ENCODE assay signal across 32 mouse cellular contexts in the genomic region with DNA sequence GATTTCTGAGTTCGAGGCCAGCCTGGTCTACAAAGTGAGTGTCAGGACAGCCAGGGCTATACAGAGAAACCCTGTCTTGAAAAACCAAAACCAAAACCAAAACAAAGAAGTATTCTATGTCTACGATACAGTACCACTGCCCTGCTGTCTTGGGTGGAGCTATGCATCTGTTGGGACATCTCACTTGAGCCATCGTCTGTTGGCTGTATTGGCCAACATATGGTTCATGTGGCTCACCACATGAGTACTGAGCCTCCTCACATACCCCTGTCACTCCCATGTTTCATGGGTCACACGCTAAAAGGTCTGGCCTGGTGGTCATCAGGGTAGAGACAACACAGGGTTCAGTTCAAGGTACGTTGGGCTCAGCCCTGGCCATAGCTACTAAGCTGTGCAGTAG. TPM values are rescaled to one million over a fixed set of nuclear protein-coding genes. Genes with fewer than 3 reads are reported as not detected.
DNase-seq lines count a peak whose midpoint lies in the region; ATAC-seq and TF ChIP-seq lines count a peak whose summit lies in the region.
"Had no signal": no experiment of that assay in that cellular context is flagged by ENCODE, and none has a peak within 500 bp of the region (broad histone marks: within the 10 kb centered on the region; RNA-seq: fewer than 3 reads in every experiment).

No protein-coding gene starts in this region.

- H3K9me3 ChIP-seq in liver, postnatal 0 days (ENCODE audit: low read length) = no peaks in the 10 kb centered on the region
- H3K9me3 ChIP-seq in neural tube, embryonic 15.5 days (replicated peaks) = no peaks in the 10 kb centered on the region
- H3K9me3 ChIP-seq: embryonic facial prominence, embryonic 10.5 days; embryonic facial prominence, embryonic 13.5 days; forebrain, embryonic 13.5 days; G1E; heart, embryonic 15.5 days; hindbrain, embryonic 10.5 days; hindbrain, embryonic 13.5 days; intestine, embryonic 15.5 days had no signal

- 74% methylated on average over 5 of the region's 5 CpGs for WGBS in liver, postnatal 0 days (ENCODE audit: insufficient replicate concordance)
- WGBS in neural tube, embryonic 15.5 days = 97% methylated on average over 5 of the region's 5 CpGs
- WGBS in heart, adult 2 months = 94% methylated on average over 5 of the region's 5 CpGs

- H3K36me3 ChIP-seq in liver, postnatal 0 days (replicated peaks; ENCODE audit: insufficient read depth, low read length) = peaks cover 40% of the 10 kb centered on the region
- peaks cover 56% of the 10 kb centered on the region for H3K36me3 ChIP-seq in neural tube, embryonic 15.5 days
- H3K36me3 ChIP-seq in heart, adult 2 months (ENCODE audit: control insufficient read depth, insufficient read depth, low read length) = peaks cover 8% of the 10 kb centered on the region

- no peak for TF ChIP-seq EP300 in liver, postnatal 0 days (IDR thresholded peaks at IDR 0.05; ENCODE audit: low read depth)
- TF ChIP-seq EP300 in heart, adult 2 months (IDR thresholded peaks at IDR 0.05; ENCODE audit: insufficient read depth, low read depth, low read length) = no peak

- no peak overlapping the region for H3K9ac ChIP-seq in liver, postnatal 0 days (replicated peaks)
- H3K9ac ChIP-seq in neural tube, embryonic 15.5 days (replicated peaks) = no peak overlapping the region
- no peak overlapping the region for H3K9ac ChIP-seq in heart, adult 2 months (ENCODE audit: low read depth, low read length)
- H3K9ac ChIP-seq: embryonic facial prominence, embryonic 13.5 days; forebrain, embryonic 13.5 days; heart, embryonic 15.5 days; hindbrain, embryonic 13.5 days; intestine, embryonic 15.5 days had no signal

- 0 out of 2 replicates have a peak, but pooled peaks cover 1% of the 10 kb centered on the region for H3K79me2 ChIP-seq in heart, adult 2 months (replicated peaks; ENCODE audit: control insufficient read depth, insufficient read depth, low read length)

- no peak for TF ChIP-seq POLR2A in heart, adult 2 months (IDR thresholded peaks at IDR 0.05; ENCODE audit: insufficient read depth, low read depth, low read length)

- peak; percentile 1 for DNase-seq in adrenal gland, postnatal 14 days
- DNase-seq in adrenal gland, postnatal 10 days = no peak
- DNase-seq in liver, postnatal 0 days = no peak
- DNase-seq in liver (no peak), 416B (ENCODE audit: low read depth) (peak; percentile 41)
- DNase-seq in heart, adult 2 months = no peak
- DNase-seq: adrenal gland, postnatal 25 days; B cell, adult 2 months; cerebellum, adult 9-11 months; cerebellum, postnatal 36 days; embryo, embryonic 11 days; gastrocnemius, postnatal 10 days; gastrocnemius, postnatal 36 days; heart, adult 18-20 months; heart, postnatal 10 days; heart, postnatal 36 days had no signal

- no peak overlapping the region for H3K4me2 ChIP-seq in liver, postnatal 0 days (ENCODE audit: low read depth, low read length)
- H3K4me2 ChIP-seq in neural tube, embryonic 15.5 days = no peak overlapping the region
- H3K4me2 ChIP-seq: embryonic facial prominence, embryonic 13.5 days; forebrain, embryonic 13.5 days; heart, embryonic 11.5 days; heart, embryonic 15.5 days; hindbrain, embryonic 13.5 days; intestine, embryonic 15.5 days had no signal

- H3K4me1 ChIP-seq in liver, postnatal 0 days (ENCODE audit: insufficient read depth) = peaks cover 11% of the 10 kb centered on the region
- peaks cover 18% of the 10 kb centered on the region for H3K4me1 ChIP-seq in neural tube, embryonic 15.5 days
- peaks cover 12% of the 10 kb centered on the region for H3K4me1 ChIP-seq in heart, adult 2 months (ENCODE audit: control insufficient read depth, insufficient read depth, low read length)

- H3K4me3 ChIP-seq in liver, postnatal 0 days (ENCODE audit: low read depth, low read length) = no peak overlapping the region
- no peak overlapping the region for H3K4me3 ChIP-seq in neural tube, embryonic 15.5 days (replicated peaks)
- no peak overlapping the region for H3K4me3 ChIP-seq in heart, adult 2 months
- H3K4me3 ChIP-seq: embryonic facial prominence, embryonic 10.5 days; embryonic facial prominence, embryonic 13.5 days; erythroblast, embryonic 14.5 days; forebrain, embryonic 13.5 days; heart, embryonic 15.5 days; hindbrain, embryonic 10.5 days; hindbrain, embryonic 13.5 days; intestine, embryonic 15.5 days had no signal

- ATAC-seq in liver, postnatal 0 days = peak; percentile 37; the same call in 1 of the 2 replicates
- peak; percentile 93 for ATAC-seq in megakaryocyte, adult 5-6 weeks (ENCODE audit: poor library complexity, severe bottlenecking)
- no peak for ATAC-seq in neural tube, embryonic 15.5 days (ENCODE audit: low FRiP score)
- ATAC-seq: forebrain, embryonic 13.5 days; forebrain, embryonic 16.5 days; hindbrain, embryonic 16.5 days; intestine, embryonic 15.5 days; Patski had no signal

- no peak overlapping the region for H3K27ac ChIP-seq in liver, postnatal 0 days (ENCODE audit: low read depth)
- H3K27ac ChIP-seq in neural tube, embryonic 15.5 days (replicated peaks) = no peak overlapping the region
- no peak overlapping the region for H3K27ac ChIP-seq in heart, adult 2 months
- H3K27ac ChIP-seq: embryonic facial prominence, embryonic 10.5 days; embryonic facial prominence, embryonic 13.5 days; forebrain, embryonic 13.5 days; heart, embryonic 15.5 days; hindbrain, embryonic 10.5 days; hindbrain, embryonic 13.5 days; intestine, embryonic 15.5 days had no signal

- intact Hi-C loops in heart, adult 2 months (cut with DNase I) = no loop called here

- TF ChIP-seq CTCF in liver, postnatal 0 days (IDR thresholded peaks at IDR 0.05; ENCODE audit: low read depth) = no peak
- TF ChIP-seq CTCF in heart, adult 2 months (IDR thresholded peaks at IDR 0.05) = no peak

- no peaks in the 10 kb centered on the region for H3K27me3 ChIP-seq in liver, postnatal 0 days (ENCODE audit: insufficient read depth, low read length)
- H3K27me3 ChIP-seq in neural tube, embryonic 15.5 days (replicated peaks) = no peaks in the 10 kb centered on the region
- no peaks in the 10 kb centered on the region for H3K27me3 ChIP-seq in heart, adult 2 months (ENCODE audit: control insufficient read depth, insufficient read depth, low read length)
- H3K27me3 ChIP-seq: CH12.LX; embryonic facial prominence, embryonic 13.5 days; forebrain, embryonic 13.5 days; heart, embryonic 15.5 days; hindbrain, embryonic 13.5 days; intestine, embryonic 15.5 days; Patski had no signal

RNA-seq across cellular contexts. Expression of gene Pusl1, which starts 5.3 kb away (rescaled TPM):
- 30.8 and 33.9 TPM in 2 replicates for total RNA-seq in adrenal gland, postnatal 14 days (2021)
- total RNA-seq in adrenal gland, postnatal 10 days (2021) = 10 to 100 TPM; 27.9 to 39.0 TPM
- polyA plus RNA-seq in liver, postnatal 0 days (2015; fragmentation: Nextera tagmentation; extraction: Ambion mirVana) = 14.1 and 15.3 TPM in 2 replicates
- 11.4 and 14.1 TPM in 2 replicates for total RNA-seq in megakaryocyte, adult 5-6 weeks (2015)
- total RNA-seq in megakaryocyte, adult 5-6 weeks (2017) = 8.9 and 11.5 TPM in 2 replicates
- 58.5 and 62.7 TPM in 2 replicates for polyA plus RNA-seq in neural tube, embryonic 15.5 days (2015; fragmentation: Nextera tagmentation; extraction: Ambion mirVana)
- total RNA-seq in heart, adult 2 months (2021) = 10 to 100 TPM in 1 of 2 experiments, 1 to 10 TPM in 1; 9.4 to 10.1 TPM
- polyA plus RNA-seq in heart, adult 2 months (2012; rRNA removed) = 19.9 and 31.3 TPM in 2 replicates

RNA-seq across cellular contexts. Expression of gene Acap3, which starts 5.3 kb away (rescaled TPM):
- 20.3 and 25.6 TPM in 2 replicates for total RNA-seq in adrenal gland, postnatal 14 days (2021)
- 10 to 100 TPM; 16.9 to 29.4 TPM for total RNA-seq in adrenal gland, postnatal 10 days (2021)
- polyA plus RNA-seq in liver, postnatal 0 days (2015; fragmentation: Nextera tagmentation; extraction: Ambion mirVana) = 2.1 and 2.8 TPM in 2 replicates
- 19.4 and 22.3 TPM in 2 replicates for total RNA-seq in megakaryocyte, adult 5-6 weeks (2015)
- total RNA-seq in megakaryocyte, adult 5-6 weeks (2017) = 18.0 and 23.7 TPM in 2 replicates
- polyA plus RNA-seq in neural tube, embryonic 15.5 days (2015; fragmentation: Nextera tagmentation; extraction: Ambion mirVana) = 57.7 and 70.3 TPM in 2 replicates
- total RNA-seq in heart, adult 2 months (2021) = 10 to 100 TPM in 1 of 2 experiments, 1 to 10 TPM in 1; 9.7 to 11.3 TPM
- polyA plus RNA-seq in heart, adult 2 months (2012; rRNA removed) = 19.2 and 20.0 TPM in 2 replicates

RNA-seq across cellular contexts. Expression of gene Ints11, which starts 17.0 kb away (rescaled TPM):
- 26.4 and 32.5 TPM in 2 replicates for total RNA-seq in adrenal gland, postnatal 14 days (2021)
- 10 to 100 TPM; 29.0 to 29.3 TPM for total RNA-seq in adrenal gland, postnatal 10 days (2021)
- 14.9 and 17.4 TPM in 2 replicates for polyA plus RNA-seq in liver, postnatal 0 days (2015; fragmentation: Nextera tagmentation; extraction: Ambion mirVana)
- total RNA-seq in megakaryocyte, adult 5-6 weeks (2015) = 35.0 and 40.9 TPM in 2 replicates
- 22.0 and 23.0 TPM in 2 replicates for total RNA-seq in megakaryocyte, adult 5-6 weeks (2017)
- polyA plus RNA-seq in neural tube, embryonic 15.5 days (2015; fragmentation: Nextera tagmentation; extraction: Ambion mirVana) = 66.9 and 73.4 TPM in 2 replicates
- 10 to 100 TPM; 15.3 to 17.4 TPM for total RNA-seq in heart, adult 2 months (2021)
- 15.8 and 23.2 TPM in 2 replicates for polyA plus RNA-seq in heart, adult 2 months (2012; rRNA removed)

RNA-seq across cellular contexts. Expression of gene Cptp, which starts 17.1 kb away (rescaled TPM):
- total RNA-seq in adrenal gland, postnatal 14 days (2021) = 18.4 and 21.6 TPM in 2 replicates
- total RNA-seq in adrenal gland, postnatal 10 days (2021) = 10 to 100 TPM; 17.6 to 18.4 TPM
- 8.1 and 8.4 TPM in 2 replicates for polyA plus RNA-seq in liver, postnatal 0 days (2015; fragmentation: Nextera tagmentation; extraction: Ambion mirVana)
- total RNA-seq in megakaryocyte, adult 5-6 weeks (2015) = 9.1 and 11.7 TPM in 2 replicates
- 8.8 and 14.1 TPM in 2 replicates for total RNA-seq in megakaryocyte, adult 5-6 weeks (2017)
- 28.0 and 29.0 TPM in 2 replicates for polyA plus RNA-seq in neural tube, embryonic 15.5 days (2015; fragmentation: Nextera tagmentation; extraction: Ambion mirVana)
- total RNA-seq in heart, adult 2 months (2021) = 1 to 10 TPM; 5.1 to 6.9 TPM
- polyA plus RNA-seq in heart, adult 2 months (2012; rRNA removed) = 8.9 and 12.4 TPM in 2 replicates

RNA-seq across cellular contexts. Expression of gene Tas1r3, which starts 23.2 kb away (rescaled TPM):
- total RNA-seq in adrenal gland, postnatal 14 days (2021) = 0.19 and 0.56 TPM in 2 replicates
- total RNA-seq in adrenal gland, postnatal 10 days (2021) = under 1 TPM; 0.36 to 0.45 TPM
- 0.08 and 0.09 TPM in 2 replicates for polyA plus RNA-seq in liver, postnatal 0 days (2015; fragmentation: Nextera tagmentation; extraction: Ambion mirVana)
- total RNA-seq in megakaryocyte, adult 5-6 weeks (2015) = 0.93 and 1.4 TPM in 2 replicates
- 0.66 and 1.1 TPM in 2 replicates for total RNA-seq in megakaryocyte, adult 5-6 weeks (2017)
- polyA plus RNA-seq in neural tube, embryonic 15.5 days (2015; fragmentation: Nextera tagmentation; extraction: Ambion mirVana) = 0.36 and 0.46 TPM in 2 replicates
- under 1 TPM; 0.13 to 0.16 TPM for total RNA-seq in heart, adult 2 months (2021)
- 0.32 and 0.35 TPM in 2 replicates for polyA plus RNA-seq in heart, adult 2 months (2012; rRNA removed)
- polyA plus RNA-seq: erythroblast, embryonic 14.5 days had no signal

Comparison
In these comparisons a context has a peak if more than half of its experiments do, and no peak if none do; other contexts are left out.
1. DNase-seq: peak in adrenal gland, postnatal 14 days (single experiment) and 416B (single experiment); none in adrenal gland, postnatal 10 days (single experiment), liver, postnatal 0 days (single experiment), liver (single experiment) and heart, adult 2 months (0 of 2).